In the genomic region with DNA sequence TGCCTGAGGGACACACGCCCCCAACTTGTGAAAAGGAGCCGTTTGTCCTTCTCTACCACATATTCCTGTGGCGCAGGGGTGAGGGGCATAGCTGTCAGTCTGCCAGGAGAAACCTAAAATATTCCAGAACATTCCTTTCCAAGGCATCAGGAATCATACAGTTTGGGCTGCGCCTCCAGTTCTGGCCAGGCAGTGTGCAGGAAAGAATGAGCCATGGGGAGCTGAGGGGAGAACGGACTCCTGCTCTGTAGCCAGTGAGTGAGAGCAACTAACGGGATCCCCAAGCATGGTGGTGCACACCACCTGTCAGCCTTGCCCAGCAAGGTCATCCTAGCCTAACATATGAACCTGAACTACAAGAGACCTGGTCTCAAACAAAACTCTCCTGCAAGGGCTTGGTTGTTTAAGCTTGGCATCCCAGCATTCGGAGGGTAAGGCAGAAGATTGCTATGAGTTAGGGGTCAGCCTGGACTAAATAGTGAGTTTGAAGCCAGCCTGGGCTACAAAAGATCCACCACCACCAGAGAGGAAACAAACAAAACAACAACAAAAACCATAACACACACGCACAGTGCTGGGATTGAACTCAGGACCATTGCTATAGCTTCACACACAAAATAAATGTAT, we compare ENCODE assay signal across 9 mouse cellular contexts. TPM values are rescaled to one million over a fixed set of nuclear protein-coding genes. Genes with fewer than 3 reads are reported as not detected.
A peak's percentile ranks its signal among the peaks of the same experiment; 100 is the strongest.
DNase-seq lines count a peak whose midpoint lies in the region; ATAC-seq and TF ChIP-seq lines count a peak whose summit lies in the region.
"Had no signal": no experiment of that assay in that cellular context is flagged by ENCODE, and none has a peak within 500 bp of the region (broad histone marks: within the 10 kb centered on the region; RNA-seq: fewer than 3 reads in every experiment).

No protein-coding gene starts in this region.

- H3K36me3 ChIP-seq in liver, postnatal 0 days (replicated peaks; ENCODE audit: insufficient read depth, low read length) = no peaks in the 10 kb centered on the region
- no peaks in the 10 kb centered on the region for H3K36me3 ChIP-seq in liver, embryonic 11.5 days (ENCODE audit: control insufficient read depth, insufficient read depth, low read length)
- no peaks in the 10 kb centered on the region for H3K36me3 ChIP-seq in macrophage (ENCODE audit: inconsistent target)

- peak; percentile 54 to 78 for DNase-seq in adrenal gland, adult (ENCODE audit: inconsistent age in 2 of 2, low spot score in 1 of 2)
- DNase-seq in adrenal gland, adult 8-10 months = no peak
- DNase-seq in liver, postnatal 0 days = no peak
- DNase-seq in liver, embryonic 11.5 days (ENCODE audit: low spot score) = no peak
- peak; percentile 30 for DNase-seq in heart, adult 8-10 months (ENCODE audit: low spot score)
- no peak for DNase-seq in urinary bladder, postnatal 10 days (ENCODE audit: low spot score)
- no peak for DNase-seq in kidney, postnatal 10 days
- DNase-seq: cerebellum, adult 9-10 months had no signal

- H3K9me3 ChIP-seq in liver, postnatal 0 days (ENCODE audit: low read length) = no peaks in the 10 kb centered on the region
- H3K9me3 ChIP-seq in liver, embryonic 11.5 days (ENCODE audit: control insufficient read depth, low read length) = no peaks in the 10 kb centered on the region

- H3K27me3 ChIP-seq in liver, postnatal 0 days (ENCODE audit: insufficient read depth, low read length) = no peaks in the 10 kb centered on the region
- H3K27me3 ChIP-seq in liver, embryonic 11.5 days (replicated peaks; ENCODE audit: control insufficient read depth, insufficient read depth, low read length) = no peaks in the 10 kb centered on the region

- H3K4me1 ChIP-seq in liver, postnatal 0 days (ENCODE audit: insufficient read depth) = peaks cover 10% of the 10 kb centered on the region
- H3K4me1 ChIP-seq in liver, embryonic 11.5 days (replicated peaks; ENCODE audit: control insufficient read depth, insufficient read depth, low read length) = no peaks in the 10 kb centered on the region

- no peaks in the 10 kb centered on the region for H3K79me2 ChIP-seq in macrophage (ENCODE audit: inconsistent target)

- peak; percentile 47 for ATAC-seq in liver, postnatal 0 days
- ATAC-seq in liver, embryonic 11.5 days (replicated peaks; ENCODE audit: low FRiP score) = no peak

- H3K27ac ChIP-seq in liver, postnatal 0 days (ENCODE audit: low read depth) = peak overlapping the region; percentile 74
- H3K27ac ChIP-seq in liver, embryonic 11.5 days (ENCODE audit: low read depth, low read length) = no peak overlapping the region
- peak overlapping the region; percentile 76 for H3K27ac ChIP-seq in macrophage

- TF ChIP-seq EP300 in liver, postnatal 0 days (IDR thresholded peaks at IDR 0.05; ENCODE audit: low read depth) = no peak

- peak overlapping the region; percentile 35 for H3K4me2 ChIP-seq in liver, postnatal 0 days (ENCODE audit: low read depth, low read length)
- H3K4me2 ChIP-seq in liver, embryonic 11.5 days = no peak overlapping the region

- 58% methylated on average over 8 of the region's 8 CpGs for WGBS in liver, postnatal 0 days (ENCODE audit: insufficient replicate concordance)
- 71% methylated on average over 8 of the region's 8 CpGs for WGBS in liver, embryonic 11.5 days
- WGBS in macrophage (ENCODE audit: missing documents) = 51% methylated on average over 7 of the region's 8 CpGs

- peak overlapping the region; percentile 14; the same call in 1 of the 2 replicates for H3K4me3 ChIP-seq in liver, postnatal 0 days (ENCODE audit: low read depth, low read length)
- H3K4me3 ChIP-seq in liver, embryonic 11.5 days (ENCODE audit: low read depth, low read length) = no peak overlapping the region
- H3K4me3 ChIP-seq in macrophage (ENCODE audit: inconsistent target) = peak overlapping the region; percentile 19

- 0 out of 2 replicates have a peak overlapping the region, but pooled peaks have one; percentile 0 for H3K9ac ChIP-seq in liver, postnatal 0 days (replicated peaks)
- no peak overlapping the region for H3K9ac ChIP-seq in liver, embryonic 11.5 days (ENCODE audit: low read depth, low read length)

- TF ChIP-seq CTCF in liver, postnatal 0 days (IDR thresholded peaks at IDR 0.05; ENCODE audit: low read depth) = no peak

RNA-seq across cellular contexts. Expression of gene Gm10282, which starts 2.0 kb away (rescaled TPM):
- 1 to 10 TPM; 4.5 to 9.5 (median 7.9) TPM for total RNA-seq in adrenal gland, adult 8-10 months (2022)
- 6.3 and 6.4 TPM in 2 replicates for polyA plus RNA-seq in liver, postnatal 0 days (2015; fragmentation: Nextera tagmentation; extraction: Ambion mirVana)
- polyA plus RNA-seq in liver, embryonic 11.5 days (2014; fragmentation: Nextera tagmentation; extraction: Ambion mirVana) = 20.8 TPM in 2 replicates
- 1 to 10 TPM; 5.4 to 8.3 (median 7.5) TPM for total RNA-seq in heart, adult 8-10 months (2022)
- 1 to 10 TPM in 4 of 26 experiments, under 1 TPM in 3, not detected in 19; 0.82 to 1.6 (median 1.3) TPM for total RNA-seq in macrophage (2018; cell fraction: chromatin; rRNA removed)
- total RNA-seq in macrophage (2018; cell fraction: cytosol; rRNA removed) = 1 to 10 TPM; 1.2 to 3.9 (median 2.3) TPM
- total RNA-seq in macrophage (2018; cell fraction: nucleus; rRNA removed) = 1 to 10 TPM in 10 of 26 experiments, under 1 TPM in 8, not detected in 8; 0.70 to 2.0 (median 1.1) TPM
- 1.1 to 6.6 TPM (median 2.6 TPM) in 3 replicates for polyA plus RNA-seq in macrophage (2018)

RNA-seq across cellular contexts. Expression of gene Klf2, which starts 15.7 kb away (rescaled TPM):
- total RNA-seq in adrenal gland, adult 8-10 months (2022) = 10 to 100 TPM; 30.7 to 44.2 (median 36.5) TPM
- 5.6 and 7.4 TPM in 2 replicates for polyA plus RNA-seq in liver, postnatal 0 days (2015; fragmentation: Nextera tagmentation; extraction: Ambion mirVana)
- 5.3 and 5.5 TPM in 2 replicates for polyA plus RNA-seq in liver, embryonic 11.5 days (2014; fragmentation: Nextera tagmentation; extraction: Ambion mirVana)
- total RNA-seq in heart, adult 8-10 months (2022) = 10 to 100 TPM; 40.3 to 74.6 (median 52.7) TPM
- total RNA-seq in macrophage (2018; cell fraction: chromatin; rRNA removed) = 10 to 100 TPM in 16 of 26 experiments, 1 to 10 TPM in 10; 4.1 to 68.4 (median 11.7) TPM
- 10 to 100 TPM in 25 of 26 experiments, 1 to 10 TPM in 1; 7.5 to 87.4 (median 24.8) TPM for total RNA-seq in macrophage (2018; cell fraction: cytosol; rRNA removed)
- total RNA-seq in macrophage (2018; cell fraction: nucleus; rRNA removed) = 10 to 100 TPM; 12.5 to 98.5 (median 28.2) TPM
- polyA plus RNA-seq in macrophage (2018) = 3.1 to 17.3 TPM (median 5.7 TPM) in 3 replicates

Comparison
In these comparisons a context has a peak if more than half of its experiments do, and no peak if none do; other contexts are left out.
1. DNase-seq: peak in adrenal gland, adult (2 of 2) and heart, adult 8-10 months (single experiment); none in adrenal gland, adult 8-10 months (single experiment), liver, postnatal 0 days (single experiment), liver, embryonic 11.5 days (single experiment), urinary bladder, postnatal 10 days (single experiment) and kidney, postnatal 10 days (single experiment).